Mouse (Mus musculus) forebrain, embryonic 10.5 days (tissue): ENCODE measurements around the gene Mturn. TPM values are rescaled to one million over a fixed set of nuclear protein-coding genes. Genes with fewer than 3 reads are reported as not detected.

Experiments
- DNase-seq: peaks from one replicate; pipeline ENCODE4 v3.0.0-alpha.2; 2017; ENCODE audit warnings: low spot score; ENCODE audit errors: extremely low spot score
- H3K27ac ChIP-seq: fragments of 300-500 bp; sonication (generic); 2 replicates; pipeline ENCODE4 v1.5.1; 2016; ENCODE audit warnings: mild to moderate bottlenecking
- H3K27me3 ChIP-seq: fragments of 300-500 bp; sonication (generic); 2 replicates; pipeline ENCODE4 v1.6.1; 2016; ENCODE audit warnings: mild to moderate bottlenecking; ENCODE audit not compliant: poor library complexity, severe bottlenecking
- H3K36me3 ChIP-seq: fragments of 300-500 bp; sonication (generic); replicated peaks from 2 replicates; pipeline ENCODE4 v1.6.1; 2016; ENCODE audit warnings: mild to moderate bottlenecking, moderate library complexity
- H3K4me1 ChIP-seq: fragments of 300-500 bp; sonication (generic); 2 replicates; pipeline ENCODE4 v1.6.1; 2016
- H3K4me3 ChIP-seq: fragments of 300-500 bp; sonication (generic); 2 replicates; pipeline ENCODE4 v1.5.1; 2016; ENCODE audit warnings: mild to moderate bottlenecking, moderate library complexity
- H3K9me3 ChIP-seq: fragments of 300-500 bp; sonication (generic); 2 replicates; pipeline ENCODE4 v1.6.1; 2016; ENCODE audit warnings: mild to moderate bottlenecking, moderate library complexity
- WGBS: fragments of 180-500 bp; shearing (Covaris S2); methylation state at CpG from one replicate; pipeline ENCODE4 v1.1.7; 2016; 5-methylcytosine and 5-hydroxymethylcytosine counted together
- polyA plus RNA-seq: library from polyadenylated mRNA; unstranded; fragments of >200 nt; fragmentation: Nextera tagmentation; extraction: Ambion mirVana; gene quantifications from 2 replicates; pipeline ENCODE4 v1.2.1, GENCODE M21; 2016

Gene Mturn
- polyA plus RNA-seq, 1 experiment from 2014 or later: 10.0 TPM

DNA sequence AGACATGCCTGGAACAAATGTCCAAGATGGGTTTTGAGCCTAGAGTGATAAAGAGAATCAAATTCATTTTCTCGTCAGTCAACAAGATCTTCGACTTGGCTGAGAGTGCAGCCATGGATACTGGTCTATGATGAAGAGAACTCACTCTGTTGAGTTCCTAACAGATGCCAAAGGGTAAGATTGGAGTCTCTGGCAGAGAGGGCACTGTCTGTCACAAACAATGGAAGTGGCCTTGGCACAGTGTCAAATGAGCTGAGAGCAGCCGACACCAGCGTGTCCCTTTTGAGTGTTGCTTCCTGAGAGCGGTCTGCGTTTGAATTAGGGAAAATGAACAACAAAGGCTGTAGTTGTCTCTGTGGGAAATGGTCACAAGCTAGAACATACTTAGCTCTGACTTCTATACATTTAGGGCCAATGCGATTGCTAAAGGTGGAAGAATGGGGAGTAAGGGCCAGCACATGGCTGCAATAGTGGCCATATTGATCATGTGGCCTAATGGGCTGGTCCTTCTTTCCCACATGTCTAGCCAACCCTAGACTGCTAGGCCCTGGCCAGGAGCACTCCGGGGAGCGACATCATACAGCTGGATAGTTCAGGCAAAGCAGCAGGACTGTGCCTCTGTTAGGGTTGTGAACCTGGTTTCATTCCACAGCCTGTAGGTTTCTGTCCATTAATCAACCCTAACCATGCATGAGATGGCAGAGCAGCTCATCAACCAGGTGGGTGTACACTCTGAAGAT, 39.3 kb downstream of the Mturn start:
- Histone ChIP-seq H3K27ac (no peak overlapping the region), H3K36me3 (no peaks in the 10 kb centered on the region), H3K4me3 (no peak overlapping the region), H3K9me3 (no peaks in the 10 kb centered on the region), H3K27me3 (no peaks in the 10 kb centered on the region), H3K4me1 (peaks cover 6% of the 10 kb centered on the region)
- WGBS: 92% methylated on average over 9 of the region's 9 CpGs
- no peak for DNase-seq

DNA sequence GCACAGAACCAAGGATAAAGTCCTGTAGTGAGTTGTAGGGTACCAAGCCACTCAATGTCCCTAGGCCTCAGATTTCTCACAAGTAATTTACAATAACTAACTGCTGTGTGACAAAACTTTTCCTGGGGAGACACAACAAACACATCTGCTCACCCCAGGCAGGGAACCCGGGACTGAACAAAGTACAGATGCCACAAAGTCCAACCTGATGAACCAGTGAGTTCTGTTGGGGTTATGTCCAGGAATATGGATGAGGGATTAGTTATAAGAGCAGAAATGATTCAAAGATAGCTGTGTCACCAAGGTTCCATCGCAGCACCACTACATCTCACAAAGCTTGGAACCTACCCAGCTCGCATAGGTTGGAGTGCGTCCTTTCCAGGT, 39.8 kb downstream of the Mturn start:
- 93% methylated on average over 4 of the region's 4 CpGs for WGBS
- H3K4me1 ChIP-seq: peaks cover 6% of the 10 kb centered on the region

DNA sequence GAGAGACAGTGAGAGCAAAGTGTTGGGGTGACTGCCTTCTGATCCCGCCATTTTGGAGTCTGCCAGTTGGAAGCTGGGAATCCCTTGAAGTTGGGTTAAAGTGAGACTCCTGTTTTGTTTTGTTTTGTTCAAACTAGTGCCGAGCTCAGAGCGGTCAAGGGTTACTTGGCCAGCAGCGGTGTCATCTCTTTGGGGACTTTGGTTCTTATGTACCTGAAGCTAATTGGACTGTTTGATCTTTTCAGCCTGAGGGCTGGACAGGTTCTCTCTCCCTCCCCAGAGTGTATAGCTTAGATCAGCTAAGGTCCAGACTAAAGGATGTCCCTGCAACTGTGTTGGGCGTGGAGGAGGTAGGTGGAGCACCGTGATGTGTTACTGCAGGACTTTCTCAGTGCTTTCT, 44.9 kb downstream of the Mturn start:
- Histone ChIP-seq H3K9me3 (no peaks in the 10 kb centered on the region), H3K4me3 (no peak overlapping the region), H3K27me3 (no peaks in the 10 kb centered on the region), H3K27ac (no peak overlapping the region), H3K4me1 (no peaks in the 10 kb centered on the region), H3K36me3 (no peaks in the 10 kb centered on the region)
- no peak for DNase-seq
- WGBS: 91% methylated on average over 6 of the region's 6 CpGs

More for the DNA sequence above, 39.8 kb downstream of the Mturn start:
- no peak overlapping the region for H3K27ac ChIP-seq
- H3K36me3 ChIP-seq: no peaks in the 10 kb centered on the region
- H3K9me3 ChIP-seq: no peaks in the 10 kb centered on the region
- H3K4me3 ChIP-seq: no peak overlapping the region
- H3K27me3 ChIP-seq: no peaks in the 10 kb centered on the region
- DNase-seq: no peak

DNA sequence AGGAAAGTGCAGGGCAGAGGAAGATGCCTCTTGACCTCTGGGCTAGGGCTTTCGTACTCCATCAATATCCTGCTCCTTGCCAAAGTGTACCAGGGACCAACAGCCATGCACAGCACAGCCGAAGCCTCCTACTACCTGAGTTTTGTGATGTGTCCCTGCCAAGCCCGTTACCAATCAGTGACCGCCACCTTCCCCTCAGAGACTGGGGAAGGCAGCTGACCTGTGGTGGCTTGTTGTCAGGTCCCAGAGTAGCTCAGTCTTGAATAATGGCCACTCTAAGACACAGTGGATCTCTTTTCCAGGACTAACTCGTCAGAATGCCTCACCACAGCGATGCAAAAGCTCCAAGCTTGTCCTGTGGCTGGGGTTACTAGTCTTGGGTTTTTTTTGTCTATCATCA, 45.4 kb downstream of the Mturn start:
- Histone ChIP-seq H3K4me3 (no peak overlapping the region), H3K36me3 (no peaks in the 10 kb centered on the region), H3K27ac (no peak overlapping the region), H3K9me3 (no peaks in the 10 kb centered on the region), H3K27me3 (no peaks in the 10 kb centered on the region), H3K4me1 (no peaks in the 10 kb centered on the region)
- DNase-seq: no peak
- 94% methylated on average over 6 of the region's 6 CpGs for WGBS

DNA sequence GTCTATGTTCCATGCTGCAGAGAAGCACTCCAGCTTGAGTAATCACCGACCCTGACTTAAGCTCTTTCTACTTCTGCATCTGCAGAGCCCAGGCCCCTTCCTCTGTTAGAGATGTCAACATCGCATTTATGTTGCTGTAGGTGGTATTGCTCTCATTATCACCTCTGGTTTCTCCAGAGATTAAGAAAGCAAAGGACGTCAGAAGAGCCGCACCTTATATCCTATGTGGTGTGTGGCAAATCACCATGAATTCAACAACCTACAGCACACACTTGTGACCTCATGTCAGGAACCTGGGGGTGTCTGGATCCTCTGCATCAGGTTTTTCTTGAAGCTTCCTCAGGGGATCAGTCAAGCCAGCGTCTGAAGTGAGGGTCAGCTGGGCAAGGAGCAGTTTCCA, 46.0 kb downstream of the Mturn start:
- no peak overlapping the region for H3K27ac ChIP-seq
- DNase-seq: no peak
- H3K4me1 ChIP-seq: no peaks in the 10 kb centered on the region
- no peaks in the 10 kb centered on the region for H3K27me3 ChIP-seq
- no peak overlapping the region for H3K4me3 ChIP-seq
- 91% methylated on average over 5 of the region's 5 CpGs for WGBS
- no peaks in the 10 kb centered on the region for H3K36me3 ChIP-seq
- H3K9me3 ChIP-seq: no peaks in the 10 kb centered on the region

DNA sequence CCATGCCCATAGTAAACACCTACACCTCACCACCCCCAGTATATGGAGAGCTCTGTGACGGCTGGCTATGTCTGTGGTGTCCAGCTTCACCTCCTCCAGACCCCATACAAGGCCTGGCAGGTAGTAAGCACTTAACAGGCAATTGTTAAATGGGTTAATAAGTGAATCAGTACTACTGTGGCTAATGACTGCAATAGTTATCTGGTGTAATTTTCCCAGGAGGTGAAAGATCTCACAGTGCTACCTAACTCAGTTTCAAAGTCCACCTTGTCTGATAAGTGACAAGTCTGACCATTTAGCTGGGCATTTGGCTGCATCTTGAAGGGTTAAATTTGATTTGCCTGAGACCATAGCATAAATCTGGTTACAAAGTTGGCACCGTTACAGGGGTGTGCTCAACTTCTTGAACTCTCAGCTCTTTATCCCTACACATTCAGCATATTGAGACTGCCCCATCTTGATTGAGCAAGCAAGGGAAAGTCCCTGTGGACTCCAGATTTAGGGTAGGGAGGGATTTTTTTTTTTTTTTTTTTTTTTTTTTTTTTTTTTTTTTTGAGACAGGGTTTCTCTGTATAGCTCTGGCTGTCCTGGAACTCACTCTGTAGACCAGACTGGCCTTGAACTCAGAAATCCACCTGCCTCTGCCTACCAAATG, 48.2 kb downstream of the Mturn start:
- no peak for DNase-seq
- Histone ChIP-seq H3K9me3 (no peaks in the 10 kb centered on the region), H3K4me3 (no peak overlapping the region), H3K36me3 (no peaks in the 10 kb centered on the region), H3K4me1 (no peaks in the 10 kb centered on the region), H3K27ac (no peak overlapping the region), H3K27me3 (no peaks in the 10 kb centered on the region)
- 87% methylated on average over 2 of the region's 2 CpGs for WGBS

DNA sequence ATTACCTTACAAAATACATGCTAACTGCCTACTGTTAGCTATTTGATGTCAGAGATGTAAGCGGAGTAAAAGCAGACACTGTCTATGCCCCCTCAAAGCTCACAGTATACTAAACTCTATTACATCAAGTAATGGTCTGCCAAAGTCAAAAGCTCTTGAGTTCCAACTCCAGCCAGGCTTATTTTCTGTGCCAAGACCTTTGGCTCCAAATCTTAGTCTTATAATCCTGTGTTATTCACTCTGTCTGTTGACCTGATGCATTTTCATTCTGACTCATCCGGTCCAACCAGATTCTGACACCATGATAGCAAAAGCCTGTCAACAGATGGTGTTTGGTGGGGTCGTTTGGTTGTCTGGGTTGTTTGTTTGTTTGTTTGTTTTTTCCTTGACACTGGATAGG, 50.3 kb downstream of the Mturn start:
- Histone ChIP-seq H3K4me3 (no peak overlapping the region), H3K27ac (no peak overlapping the region), H3K36me3 (no peaks in the 10 kb centered on the region), H3K9me3 (no peaks in the 10 kb centered on the region), H3K27me3 (no peaks in the 10 kb centered on the region), H3K4me1 (no peaks in the 10 kb centered on the region)
- 90% methylated on average over 3 of the region's 3 CpGs for WGBS
- DNase-seq: no peak

DNA sequence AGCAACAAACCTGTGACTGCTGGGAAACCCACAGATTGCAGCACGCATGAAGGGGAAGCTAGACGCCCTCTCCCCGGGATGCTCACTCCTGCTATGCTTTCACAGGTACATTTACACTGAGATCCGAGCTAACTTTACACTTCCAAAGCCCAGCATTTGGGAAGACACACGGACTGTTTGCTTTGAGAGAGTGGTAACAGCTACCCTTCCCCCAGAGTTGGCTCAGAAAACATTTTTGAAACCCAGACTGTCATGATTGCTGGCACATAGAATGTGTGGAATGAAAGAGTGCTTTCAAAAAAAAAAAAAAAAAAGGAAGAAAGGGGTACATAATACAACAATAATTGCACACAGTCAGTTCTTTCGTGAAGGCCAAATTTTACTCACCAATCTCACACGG, 51.3 kb downstream of the Mturn start:
- Histone ChIP-seq H3K4me1 (no peaks in the 10 kb centered on the region), H3K27ac (no peak overlapping the region)
- 78% methylated on average over 7 of the region's 7 CpGs for WGBS

DNA sequence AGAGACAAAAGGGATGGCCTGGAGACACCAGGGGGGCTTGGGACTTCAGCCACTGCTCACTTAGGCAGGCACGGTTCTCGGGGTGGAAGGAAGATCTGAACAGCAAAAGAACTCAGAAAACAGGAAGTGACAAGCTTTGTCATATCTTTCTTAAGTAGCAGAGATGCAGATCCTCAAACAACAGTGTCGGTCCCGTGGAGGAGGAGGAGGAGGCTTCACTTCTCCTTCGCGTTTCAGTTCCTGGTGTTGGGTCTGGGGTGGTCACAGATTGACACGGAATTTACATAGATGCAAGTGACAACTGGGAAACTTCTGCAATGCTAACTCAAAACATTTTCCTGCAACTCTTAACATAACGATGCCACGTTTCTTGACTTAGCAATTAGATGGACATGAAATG, 54.7 kb downstream of the Mturn start:
- Histone ChIP-seq H3K27me3 (no peaks in the 10 kb centered on the region), H3K27ac (no peak overlapping the region), H3K4me3 (no peak overlapping the region), H3K4me1 (no peaks in the 10 kb centered on the region), H3K36me3 (no peaks in the 10 kb centered on the region), H3K9me3 (no peaks in the 10 kb centered on the region)
- 76% methylated on average over 9 of the region's 9 CpGs for WGBS
- DNase-seq: no peak

More for the DNA sequence above, 51.3 kb downstream of the Mturn start:
- no peak overlapping the region for H3K4me3 ChIP-seq
- DNase-seq: no peak
- H3K9me3 ChIP-seq: no peaks in the 10 kb centered on the region
- H3K27me3 ChIP-seq: no peaks in the 10 kb centered on the region
- no peaks in the 10 kb centered on the region for H3K36me3 ChIP-seq

DNA sequence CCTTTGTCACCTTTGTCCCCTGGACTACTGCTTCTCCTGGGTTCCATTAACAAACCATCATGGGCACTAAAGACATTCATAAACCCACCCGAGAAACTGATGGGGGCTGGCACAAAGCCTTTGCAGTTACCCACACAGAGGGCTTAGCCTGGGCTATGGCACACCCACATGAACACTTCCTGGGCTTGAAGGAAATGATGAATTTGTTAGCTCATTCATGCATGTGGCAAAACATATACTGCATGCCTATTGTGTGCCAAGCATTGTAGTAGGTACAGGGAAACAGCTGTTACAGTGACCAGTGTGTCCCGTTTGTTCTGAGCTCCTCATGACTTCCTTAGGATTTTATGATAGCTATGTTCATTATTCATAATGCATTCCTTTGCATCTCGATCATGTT, 55.8 kb downstream of the Mturn start:
- DNase-seq: no peak
- H3K4me1 ChIP-seq: no peaks in the 10 kb centered on the region
- no peak overlapping the region for H3K4me3 ChIP-seq
- H3K36me3 ChIP-seq: no peaks in the 10 kb centered on the region
- H3K27me3 ChIP-seq: no peaks in the 10 kb centered on the region
- H3K9me3 ChIP-seq: no peaks in the 10 kb centered on the region
- 88% methylated on average over 3 of the region's 3 CpGs for WGBS
- no peak overlapping the region for H3K27ac ChIP-seq

DNA sequence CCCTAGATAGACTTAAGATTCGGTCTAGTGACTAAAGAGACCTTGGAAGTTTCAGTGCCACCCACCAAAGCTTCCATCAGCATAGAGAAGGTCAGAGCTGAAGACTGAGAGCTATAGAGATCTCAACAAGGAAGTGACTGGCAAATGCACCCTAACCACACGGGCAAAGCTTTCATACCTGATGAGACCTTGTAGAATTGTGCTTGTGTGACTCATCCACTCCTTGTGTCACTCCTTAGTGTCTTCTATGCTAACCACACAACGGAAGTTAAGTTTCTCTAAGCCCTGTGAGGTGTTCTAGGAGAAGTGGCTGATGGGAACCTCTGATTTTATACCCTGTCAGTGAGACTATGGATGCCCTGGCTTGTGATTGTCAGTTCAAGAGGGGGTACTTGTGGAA, 56.3 kb downstream of the Mturn start:
- H3K4me3 ChIP-seq: no peak overlapping the region
- H3K4me1 ChIP-seq: no peaks in the 10 kb centered on the region
- H3K9me3 ChIP-seq: no peaks in the 10 kb centered on the region
- DNase-seq: no peak
- H3K27ac ChIP-seq: no peak overlapping the region
- H3K36me3 ChIP-seq: no peaks in the 10 kb centered on the region
- no peaks in the 10 kb centered on the region for H3K27me3 ChIP-seq
- 88% methylated on average over 3 of the region's 3 CpGs for WGBS

DNA sequence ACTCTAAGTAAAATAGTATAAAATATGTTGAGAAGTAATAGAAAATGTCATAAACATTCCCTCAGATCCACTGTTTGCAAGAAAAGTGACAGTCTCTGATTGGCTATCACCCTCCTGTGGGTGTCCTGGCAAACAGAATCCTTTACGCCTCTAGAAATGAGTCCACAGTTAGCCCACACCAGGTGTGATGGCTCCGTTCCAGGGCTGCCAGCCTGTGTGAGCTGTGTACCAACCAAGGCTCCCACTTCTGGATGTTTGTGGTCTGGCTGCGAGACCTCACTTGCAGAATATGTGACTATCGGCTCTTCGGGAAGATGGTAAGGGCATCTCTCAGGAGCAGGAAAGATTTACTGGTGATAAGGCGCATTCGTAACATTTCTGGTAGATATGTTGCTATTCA, 67.6 kb downstream of the Mturn start:
- no peak overlapping the region for H3K4me3 ChIP-seq
- H3K36me3 ChIP-seq: no peaks in the 10 kb centered on the region
- H3K27me3 ChIP-seq: no peaks in the 10 kb centered on the region
- DNase-seq: no peak
- 94% methylated on average over 7 of the region's 7 CpGs for WGBS
- no peak overlapping the region for H3K27ac ChIP-seq
- H3K4me1 ChIP-seq: 0 out of 2 replicates have a peak, but pooled peaks cover 3% of the 10 kb centered on the region
- no peaks in the 10 kb centered on the region for H3K9me3 ChIP-seq

DNA sequence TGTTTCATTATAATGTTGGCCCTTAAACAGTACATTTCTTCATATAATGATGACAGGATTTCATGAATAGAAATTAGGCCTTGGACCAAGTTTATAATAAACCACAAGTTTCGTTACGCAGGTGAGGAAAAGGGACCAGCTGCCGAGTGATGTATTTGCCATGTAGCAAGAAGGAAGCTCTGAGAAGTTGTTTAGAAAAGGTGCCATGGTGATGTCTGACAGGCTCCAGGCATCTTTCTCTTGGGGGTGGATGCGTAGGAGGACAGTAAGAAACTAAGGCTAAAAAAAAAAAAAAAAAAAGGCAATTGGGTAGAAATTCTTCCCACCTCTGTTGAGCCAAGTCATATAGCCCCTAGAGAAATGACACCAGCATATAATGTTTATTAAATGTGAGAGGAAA, 70.2 kb downstream of the Mturn start:
- H3K27ac ChIP-seq: no peak overlapping the region
- no peak for DNase-seq
- H3K36me3 ChIP-seq: no peaks in the 10 kb centered on the region
- no peaks in the 10 kb centered on the region for H3K9me3 ChIP-seq
- no peaks in the 10 kb centered on the region for H3K27me3 ChIP-seq
- 0 out of 2 replicates have a peak, but pooled peaks cover 3% of the 10 kb centered on the region for H3K4me1 ChIP-seq
- no peak overlapping the region for H3K4me3 ChIP-seq
- WGBS: 92% methylated on average over 4 of the region's 4 CpGs
